ENCODE assay signal across 10 mouse cellular contexts in the genomic region with DNA sequence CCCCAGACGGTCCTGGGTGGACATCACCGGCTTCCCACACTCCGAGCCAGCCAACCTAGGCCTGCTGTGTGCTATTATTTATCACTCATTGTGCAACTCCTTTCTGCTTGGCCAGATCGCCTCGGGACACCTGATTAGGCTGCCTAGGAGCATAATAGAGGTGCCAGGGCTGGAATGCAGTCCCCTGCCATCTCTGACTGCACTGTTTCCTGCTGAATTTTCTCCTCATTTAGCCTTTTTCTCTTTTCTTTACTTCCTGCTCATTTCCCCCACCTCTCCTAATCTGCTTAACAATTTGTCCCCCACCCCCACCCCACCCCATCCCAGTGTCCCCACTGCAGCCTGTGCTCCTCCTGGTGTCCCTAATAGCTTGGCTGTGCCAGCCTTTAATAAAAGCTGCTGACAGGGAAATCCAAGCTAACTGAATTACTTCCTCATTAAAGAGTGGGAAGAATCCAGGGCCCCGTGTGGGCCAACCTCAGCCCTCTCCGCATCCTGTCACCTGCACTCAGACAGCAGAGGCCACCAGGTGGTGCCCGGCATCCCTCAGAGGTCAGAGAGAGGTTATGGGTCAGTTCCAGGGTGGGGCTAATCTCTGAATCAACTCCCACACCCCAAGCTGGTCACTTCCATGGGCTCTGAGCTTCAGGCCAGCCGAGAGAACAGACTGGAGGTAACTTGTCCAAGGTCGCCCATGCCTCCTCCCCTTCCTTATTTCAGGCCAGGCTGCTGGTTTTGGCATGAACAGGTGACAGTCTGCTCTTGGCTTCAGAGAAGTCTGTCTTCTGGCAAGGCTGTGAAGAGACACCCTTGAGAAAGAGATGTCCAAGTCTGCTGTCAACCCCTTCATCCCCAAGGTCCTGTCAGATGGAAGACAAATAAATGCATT.
A peak's percentile ranks its signal among the peaks of the same experiment; 100 is the strongest.
DNase-seq lines count a peak whose midpoint lies in the region; ATAC-seq lines count a peak whose summit lies in the region.
"Had no signal": no experiment of that assay in that cellular context is flagged by ENCODE, and none has a peak within 500 bp of the region (broad histone marks: within the 10 kb centered on the region; RNA-seq: fewer than 3 reads in every experiment).

No protein-coding gene starts in this region.

- peak; percentile 27 for DNase-seq in cerebellum, adult 8-10 months
- DNase-seq in gastrocnemius, postnatal 10 days, result no peak
- DNase-seq in layer of hippocampus, postnatal 14 days (ENCODE audit: low spot score in 2 of 2), result no peak
- DNase-seq: lung, postnatal 10 days; right cerebral cortex, adult 18-20 months had no signal

- H3K4me1 ChIP-seq in forebrain, embryonic 15.5 days, result peaks cover 23% of the 10 kb centered on the region
- peaks cover 9% of the 10 kb centered on the region for H3K4me1 ChIP-seq in midbrain, embryonic 16.5 days (ENCODE audit: control insufficient read depth, insufficient read depth, low read length)

- no peaks in the 10 kb centered on the region for H3K27me3 ChIP-seq in forebrain, embryonic 15.5 days
- H3K27me3 ChIP-seq in midbrain, embryonic 16.5 days (ENCODE audit: control insufficient read depth, insufficient read depth, low read depth, low read length), result no peaks in the 10 kb centered on the region
- H3K27me3 ChIP-seq: limb, embryonic 13.5 days had no signal

- 9% methylated on average over 10 of the region's 10 CpGs for WGBS in forebrain, embryonic 15.5 days
- WGBS in midbrain, embryonic 16.5 days, result 24% methylated on average over 10 of the region's 10 CpGs

- peak overlapping the region; percentile 72 for H3K27ac ChIP-seq in forebrain, embryonic 15.5 days (replicated peaks)
- peak overlapping the region; percentile 56; the same call in 1 of the 2 replicates for H3K27ac ChIP-seq in midbrain, embryonic 16.5 days (ENCODE audit: low read length)

- H3K4me3 ChIP-seq in forebrain, embryonic 15.5 days, result no peak overlapping the region
- no peak overlapping the region for H3K4me3 ChIP-seq in midbrain, embryonic 16.5 days (ENCODE audit: low read depth, low read length)
- H3K4me3 ChIP-seq: limb, embryonic 13.5 days had no signal

- H3K9me3 ChIP-seq in forebrain, embryonic 15.5 days, result no peaks in the 10 kb centered on the region
- H3K9me3 ChIP-seq in midbrain, embryonic 16.5 days (replicated peaks; ENCODE audit: control insufficient read depth, low read length, poor library complexity, severe bottlenecking), result no peaks in the 10 kb centered on the region
- H3K9me3 ChIP-seq: limb, embryonic 13.5 days had no signal

- H3K4me2 ChIP-seq in forebrain, embryonic 15.5 days (replicated peaks), result peak overlapping the region; percentile 5; the same call in 1 of the 2 replicates
- no peak overlapping the region for H3K4me2 ChIP-seq in midbrain, embryonic 16.5 days (ENCODE audit: low read length)
- H3K4me2 ChIP-seq: limb, embryonic 13.5 days had no signal

- 0 out of 2 replicates have a peak overlapping the region, but pooled peaks have one; percentile 23 for H3K9ac ChIP-seq in forebrain, embryonic 15.5 days (replicated peaks)
- peak overlapping the region; percentile 25; the same call in 1 of the 2 replicates for H3K9ac ChIP-seq in midbrain, embryonic 16.5 days (ENCODE audit: low read depth, low read length)
- H3K9ac ChIP-seq: limb, embryonic 13.5 days had no signal

- H3K36me3 ChIP-seq in forebrain, embryonic 15.5 days, result no peaks in the 10 kb centered on the region
- no peaks in the 10 kb centered on the region for H3K36me3 ChIP-seq in midbrain, embryonic 16.5 days (ENCODE audit: control insufficient read depth, insufficient read depth, low read length)
- H3K36me3 ChIP-seq: limb, embryonic 13.5 days had no signal

- ATAC-seq in cerebellum, adult (ENCODE audit: insufficient number of reproducible peaks, low FRiP score, low TSS enrichment), result peak; percentile 66; the same call in 1 of the 2 replicates
- ATAC-seq in forebrain, embryonic 15.5 days (replicated peaks), result peak; percentile 87
- peak; percentile 36; the same call in 1 of the 2 replicates for ATAC-seq in midbrain, embryonic 16.5 days
- ATAC-seq in megakaryocyte, adult 5-6 weeks (ENCODE audit: poor library complexity, severe bottlenecking), result no peak
